ENCODE assay signal across 26 mouse cellular contexts in genomic region chr9:16093047-16093668, GRCm38 (mm10).
DNase-seq lines count a peak whose midpoint lies in the region; ATAC-seq and TF ChIP-seq lines count a peak whose summit lies in the region.
"Had no signal": no experiment of that assay in that cellular context is flagged by ENCODE, and none has a peak within 500 bp of the region (broad histone marks: within the 10 kb centered on the region; RNA-seq: fewer than 3 reads in every experiment).

No protein-coding gene starts in this region.

- ATAC-seq in hindbrain, embryonic 13.5 days (ENCODE audit: low FRiP score) = no peak
- ATAC-seq in hindbrain, postnatal 0 days = no peak
- no peak for ATAC-seq in midbrain, embryonic 11.5 days (ENCODE audit: low FRiP score)
- peak; percentile 51 for ATAC-seq in midbrain, embryonic 13.5 days
- ATAC-seq: CD4-positive, CD25-positive, alpha-beta regulatory T cell, adult 4 months; intestine, postnatal 0 days; liver, postnatal 0 days; lung, postnatal 0 days had no signal

- no peaks in the 10 kb centered on the region for H3K36me3 ChIP-seq in hindbrain, embryonic 13.5 days
- H3K36me3 ChIP-seq in hindbrain, postnatal 0 days (ENCODE audit: insufficient read depth, low read length) = no peaks in the 10 kb centered on the region
- no peaks in the 10 kb centered on the region for H3K36me3 ChIP-seq in midbrain, embryonic 11.5 days (ENCODE audit: control insufficient read depth, insufficient read depth, low read length)
- H3K36me3 ChIP-seq in midbrain, embryonic 10.5 days = no peaks in the 10 kb centered on the region
- no peaks in the 10 kb centered on the region for H3K36me3 ChIP-seq in midbrain, embryonic 13.5 days
- H3K36me3 ChIP-seq: embryonic facial prominence, embryonic 15.5 days; heart, embryonic 12.5 days; limb, embryonic 12.5 days; midbrain, embryonic 12.5 days had no signal

- no peaks in the 10 kb centered on the region for H3K9me3 ChIP-seq in hindbrain, embryonic 13.5 days
- no peaks in the 10 kb centered on the region for H3K9me3 ChIP-seq in hindbrain, postnatal 0 days (ENCODE audit: low read length)
- H3K9me3 ChIP-seq in midbrain, embryonic 11.5 days (ENCODE audit: control insufficient read depth, low read length) = no peaks in the 10 kb centered on the region
- no peaks in the 10 kb centered on the region for H3K9me3 ChIP-seq in midbrain, embryonic 10.5 days (replicated peaks)
- no peaks in the 10 kb centered on the region for H3K9me3 ChIP-seq in midbrain, embryonic 13.5 days
- H3K9me3 ChIP-seq: embryonic facial prominence, embryonic 15.5 days; heart, embryonic 12.5 days; limb, embryonic 12.5 days; midbrain, embryonic 12.5 days had no signal

- no peak for DNase-seq in hindbrain, postnatal 0 days (ENCODE audit: low spot score)
- peak; percentile 75 for DNase-seq in midbrain, embryonic 11.5 days (ENCODE audit: low spot score, missing footprints)
- DNase-seq in midbrain, embryonic 10.5 days (ENCODE audit: low spot score) = no peak
- DNase-seq in telencephalon, adult 2 months (ENCODE audit: low read depth, low spot score) = peak; percentile 16
- DNase-seq in layer of hippocampus, adult 9-10 months (ENCODE audit: low spot score) = no peak
- no peak for DNase-seq in left cerebral cortex, adult 8-10 months (ENCODE audit: low spot score in 2 of 2)
- DNase-seq: adrenal gland, postnatal 25 days; cerebellum, adult 11 months; cerebellum, adult 9-11 months; gastrocnemius, postnatal 10 days; heart, adult 18-20 months; heart, postnatal 10 days; liver, postnatal 0 days; right cerebral cortex, postnatal 14 days; thymus, postnatal 25 days had no signal

- no peak for TF ChIP-seq CTCF in hindbrain, postnatal 0 days (IDR thresholded peaks at IDR 0.05; ENCODE audit: low read depth)

- WGBS in hindbrain, embryonic 13.5 days = 54% methylated on average over 8 of the region's 8 CpGs
- 39% methylated on average over 8 of the region's 8 CpGs for WGBS in hindbrain, postnatal 0 days
- 73% methylated on average over 8 of the region's 8 CpGs for WGBS in midbrain, embryonic 11.5 days
- WGBS in midbrain, embryonic 10.5 days = 79% methylated on average over 8 of the region's 8 CpGs
- 60% methylated on average over 8 of the region's 8 CpGs for WGBS in midbrain, embryonic 13.5 days

- H3K27ac ChIP-seq in hindbrain, embryonic 13.5 days = peak overlapping the region; percentile 56
- no peak overlapping the region for H3K27ac ChIP-seq in hindbrain, postnatal 0 days
- H3K27ac ChIP-seq in midbrain, embryonic 11.5 days (ENCODE audit: low read depth, low read length) = no peak overlapping the region
- H3K27ac ChIP-seq in midbrain, embryonic 10.5 days (replicated peaks) = no peak overlapping the region
- H3K27ac ChIP-seq in midbrain, embryonic 13.5 days = peak overlapping the region; percentile 26
- H3K27ac ChIP-seq: embryonic facial prominence, embryonic 15.5 days; kidney, postnatal 0 days; limb, embryonic 12.5 days; midbrain, embryonic 12.5 days had no signal

- H3K27me3 ChIP-seq in hindbrain, embryonic 13.5 days = no peaks in the 10 kb centered on the region
- no peaks in the 10 kb centered on the region for H3K27me3 ChIP-seq in hindbrain, postnatal 0 days (ENCODE audit: insufficient read depth, low read length)
- H3K27me3 ChIP-seq in midbrain, embryonic 11.5 days (ENCODE audit: control insufficient read depth, insufficient read depth, low read length) = no peaks in the 10 kb centered on the region; the same call in 1 of the 2 replicates
- peaks cover 43% of the 10 kb centered on the region for H3K27me3 ChIP-seq in midbrain, embryonic 10.5 days (ENCODE audit: low read depth, poor library complexity, severe bottlenecking)
- H3K27me3 ChIP-seq in midbrain, embryonic 13.5 days = 0 out of 2 replicates have a peak, but pooled peaks cover 8% of the 10 kb centered on the region
- H3K27me3 ChIP-seq: embryonic facial prominence, embryonic 15.5 days; heart, embryonic 12.5 days; limb, embryonic 12.5 days had no signal

- H3K9ac ChIP-seq in hindbrain, embryonic 13.5 days = no peak overlapping the region
- no peak overlapping the region for H3K9ac ChIP-seq in hindbrain, postnatal 0 days (replicated peaks; ENCODE audit: low read length)
- no peak overlapping the region for H3K9ac ChIP-seq in midbrain, embryonic 11.5 days (ENCODE audit: low read length)
- H3K9ac ChIP-seq in midbrain, embryonic 13.5 days (replicated peaks) = no peak overlapping the region
- H3K9ac ChIP-seq: embryonic facial prominence, embryonic 15.5 days; heart, embryonic 12.5 days; limb, embryonic 12.5 days; liver, postnatal 0 days; midbrain, embryonic 12.5 days had no signal

- H3K4me1 ChIP-seq in hindbrain, embryonic 13.5 days (replicated peaks) = peaks cover 16% of the 10 kb centered on the region
- peaks cover 9% of the 10 kb centered on the region; the same call in 1 of the 2 replicates for H3K4me1 ChIP-seq in hindbrain, postnatal 0 days (ENCODE audit: insufficient read depth, low read length)
- peaks cover 7% of the 10 kb centered on the region for H3K4me1 ChIP-seq in midbrain, embryonic 11.5 days (ENCODE audit: control insufficient read depth, insufficient read depth, low read length)
- H3K4me1 ChIP-seq in midbrain, embryonic 10.5 days = peaks cover 25% of the 10 kb centered on the region
- peaks cover 18% of the 10 kb centered on the region for H3K4me1 ChIP-seq in midbrain, embryonic 13.5 days (replicated peaks)
- H3K4me1 ChIP-seq: embryonic facial prominence, embryonic 15.5 days; heart, embryonic 12.5 days had no signal

- H3K4me3 ChIP-seq in hindbrain, embryonic 13.5 days = no peak overlapping the region
- H3K4me3 ChIP-seq in hindbrain, postnatal 0 days (ENCODE audit: low read length) = no peak overlapping the region
- H3K4me3 ChIP-seq in midbrain, embryonic 11.5 days (ENCODE audit: low read depth, low read length) = no peak overlapping the region
- H3K4me3 ChIP-seq in midbrain, embryonic 10.5 days = no peak overlapping the region
- no peak overlapping the region for H3K4me3 ChIP-seq in midbrain, embryonic 13.5 days (replicated peaks)
- H3K4me3 ChIP-seq: embryonic facial prominence, embryonic 15.5 days; heart, embryonic 12.5 days; limb, embryonic 12.5 days; midbrain, embryonic 12.5 days had no signal

- H3K4me2 ChIP-seq in hindbrain, embryonic 13.5 days = no peak overlapping the region
- H3K4me2 ChIP-seq in hindbrain, postnatal 0 days (ENCODE audit: low read depth, low read length) = no peak overlapping the region
- H3K4me2 ChIP-seq in midbrain, embryonic 11.5 days = no peak overlapping the region
- H3K4me2 ChIP-seq in midbrain, embryonic 13.5 days (replicated peaks) = no peak overlapping the region
- H3K4me2 ChIP-seq: embryonic facial prominence, embryonic 15.5 days; heart, embryonic 12.5 days; limb, embryonic 12.5 days; liver, embryonic 11.5 days; midbrain, embryonic 12.5 days had no signal

Comparison
In these comparisons a context has a peak if more than half of its experiments do, and no peak if none do; other contexts are left out.
1. H3K27ac ChIP-seq: peak in hindbrain, embryonic 13.5 days (single experiment) and midbrain, embryonic 13.5 days (single experiment); none in hindbrain, postnatal 0 days (single experiment), midbrain, embryonic 11.5 days (single experiment) and midbrain, embryonic 10.5 days (single experiment).
2. DNase-seq: peak in midbrain, embryonic 11.5 days (single experiment) and telencephalon, adult 2 months (single experiment); none in hindbrain, postnatal 0 days (single experiment), midbrain, embryonic 10.5 days (single experiment), layer of hippocampus, adult 9-10 months (single experiment) and left cerebral cortex, adult 8-10 months (0 of 2).